Mouse (Mus musculus) liver, adult 2 months (tissue): ENCODE data around the gene Atp6v0e2.

ENCODE experiments used
- CTCF ChIP-seq: fragments of 200-500 bp; IDR thresholded peaks from 2 replicates; pipeline ENCODE4 v1.5.1; 2011; ENCODE audit warnings: low read depth, low read length, control low read depth
- POLR2A ChIP-seq: fragments of 200-500 bp; IDR thresholded peaks from 2 replicates; pipeline ENCODE4 v1.6.1; 2011; ENCODE audit warnings: low read length, control low read depth; ENCODE audit not compliant: insufficient read depth; ENCODE audit errors: extremely low read depth

DNA sequence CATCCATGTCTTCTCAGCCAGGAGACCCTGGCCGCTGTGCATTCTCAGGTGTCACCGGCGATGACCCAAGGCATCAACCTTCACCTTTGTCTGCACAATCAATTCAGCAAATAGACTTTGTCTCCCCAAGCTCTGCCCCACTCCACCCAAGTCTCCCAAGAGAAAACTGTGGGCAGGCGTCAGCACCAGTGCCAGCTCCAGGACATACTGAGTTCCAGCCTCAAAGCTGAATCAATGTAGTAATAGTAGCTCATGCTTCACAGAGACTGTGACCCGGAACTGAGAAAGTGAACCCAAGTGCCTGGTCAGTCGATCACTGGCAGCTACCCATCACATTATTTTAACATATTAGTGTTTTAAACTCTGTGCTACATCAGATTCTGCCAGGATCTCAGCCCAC lies 10.9 kb downstream of the Atp6v0e2 start:
- TF ChIP-seq CTCF (no peak), POLR2A (no peak)
